Mouse (Mus musculus): ENCODE measurements around the gene Gm6169.

DNA sequence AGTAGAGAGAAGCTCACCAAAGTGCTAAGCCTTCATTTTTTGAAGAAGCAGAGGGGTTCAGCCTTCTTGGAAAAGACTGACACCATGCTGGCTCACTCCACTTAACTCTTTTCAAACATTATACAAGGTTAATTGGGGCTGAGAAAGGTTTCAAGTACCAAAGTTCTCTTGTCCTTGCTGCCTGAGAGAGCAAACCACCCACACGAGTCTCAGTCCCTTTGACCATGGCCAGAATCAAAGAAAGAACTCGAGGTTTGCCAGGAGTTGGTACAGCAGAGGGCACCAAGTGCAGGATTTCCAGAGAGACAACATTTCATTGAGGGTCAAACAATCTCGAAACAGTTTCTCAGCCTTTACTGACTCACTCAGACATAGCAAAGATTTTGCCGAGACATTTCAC, 10.0 kb upstream of the Gm6169 start:
- TF ChIP-seq CTCF (IDR thresholded peaks at IDR 0.05) (no peak), EP300 (IDR thresholded peaks at IDR 0.05) (no peak)
